Mouse (Mus musculus) colon, adult 2 months (tissue): ENCODE data around the gene Smco2. TPM values are rescaled to one million over a fixed set of nuclear protein-coding genes. Genes with fewer than 3 reads are reported as not detected.

Experiments
- polyA plus RNA-seq: library from polyadenylated mRNA; depleted of rRNA; stranded (reverse); fragments of >200 nt; gene quantifications from 2 replicates; pipeline ENCODE4 v1.2.3, GENCODE M21; 2012; rRNA removed

Smco2 gene
- polyA plus RNA-seq: not detected in 2 replicates

DNA sequence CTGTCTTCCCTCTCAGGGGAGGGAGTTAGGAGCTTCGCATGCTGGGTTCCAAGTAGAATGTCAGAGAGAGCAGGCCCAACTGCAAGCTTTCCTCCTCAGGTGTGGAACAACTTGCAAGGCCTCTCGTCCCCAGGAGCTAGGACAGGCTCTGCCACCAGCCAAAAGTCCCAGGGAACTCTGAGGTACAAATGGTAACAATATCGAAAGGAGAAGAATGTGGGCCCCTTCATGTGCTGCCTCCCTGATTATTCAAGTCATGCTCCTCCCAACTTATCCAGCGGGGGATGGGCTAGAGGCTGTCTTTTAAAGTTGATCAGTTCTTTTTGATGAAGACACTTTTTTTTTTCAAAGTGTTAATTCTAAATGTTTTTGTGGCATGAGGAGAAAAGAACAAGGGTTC, at the start of gene Smco2:
Smco2 (plus strand) TSS at position 55 of the 400 bp plus-strand sequence.

DNA sequence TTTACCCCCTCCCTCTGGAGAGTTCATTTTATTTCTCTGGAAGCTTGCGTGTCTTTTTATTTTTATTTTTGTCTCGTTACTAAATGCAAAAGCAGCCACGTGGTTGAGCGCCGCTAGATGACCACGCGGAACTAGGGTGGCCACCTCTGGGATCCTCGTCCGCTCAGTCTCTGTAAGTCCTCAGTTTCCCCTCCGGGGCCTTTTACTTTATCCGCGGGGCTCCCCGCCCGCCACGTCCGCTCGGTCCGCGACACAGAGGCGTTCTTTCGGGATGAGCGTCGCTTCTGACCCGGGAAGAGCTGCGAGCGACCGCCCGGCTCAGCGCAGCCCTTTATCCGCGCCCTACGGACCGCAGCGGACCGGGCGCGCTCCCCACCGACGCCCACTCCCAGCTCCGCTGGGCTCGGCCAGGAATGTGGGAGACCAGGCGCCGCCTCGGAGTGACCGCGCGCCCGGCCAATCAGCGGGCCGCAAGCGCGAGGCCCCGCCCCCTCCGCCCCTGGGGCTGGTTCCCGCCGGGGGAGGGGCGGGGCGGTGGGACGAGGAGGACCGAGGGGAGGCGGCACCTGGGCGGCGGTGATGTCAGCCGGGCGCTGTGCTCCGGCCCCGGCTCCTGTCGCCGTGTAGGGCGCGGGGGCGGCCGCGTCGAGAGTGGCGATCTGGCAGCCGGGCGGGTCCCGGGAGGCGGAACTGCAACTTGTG, 38.2 kb downstream of the Smco2 start, which contains the start of gene Ppfibp1:
Ppfibp1 (plus strand) TSS at position 530 of the 702 bp plus-strand sequence.

Other genes starting within 250 kb of the Smco2 start
- 14.6 and 17.9 TPM in 2 replicates for gene Med21, start 207.6 kb upstream of the Smco2 start, polyA plus RNA-seq
- gene Tm7sf3, start 207.3 kb upstream of the Smco2 start, polyA plus RNA-seq: 18.1 and 20.9 TPM in 2 replicates
- 6.9 TPM in 2 replicates for gene Stk38l, start 125.1 kb upstream of the Smco2 start, polyA plus RNA-seq
- gene Arntl2, start 54.0 kb upstream of the Smco2 start, polyA plus RNA-seq: 1.6 and 9.6 TPM in 2 replicates
- 7.5 and 8.6 TPM in 2 replicates for gene Ppfibp1, start 38.4 kb downstream of the Smco2 start, polyA plus RNA-seq
- not detected in 2 replicates for gene 1700034J05Rik, start 104.3 kb downstream of the Smco2 start, polyA plus RNA-seq
- gene Rep15, start 182.5 kb downstream of the Smco2 start, polyA plus RNA-seq: 33.5 and 38.3 TPM in 2 replicates
- 11.2 TPM in 2 replicates for gene Mrps35, start 192.7 kb downstream of the Smco2 start, polyA plus RNA-seq
- 0.99 and 1.1 TPM in 2 replicates for gene Mansc4, start 236.9 kb downstream of the Smco2 start, polyA plus RNA-seq
- gene Klhl42, start 241.3 kb downstream of the Smco2 start, polyA plus RNA-seq: 7.8 and 11.8 TPM in 2 replicates